Mouse (Mus musculus) E14TG2a.4 (cell line): ENCODE data around the gene Pax8.
A peak's percentile ranks its signal among the peaks of the same experiment; 100 is the strongest.

Experiments
- H3K27me3 ChIP-seq: 2 replicates; pipeline ENCODE4 v1.6.1; 2014; ENCODE audit warnings: low read length, control low read depth; ENCODE audit not compliant: insufficient read depth
- H3K36me3 ChIP-seq: 2 replicates; pipeline ENCODE4 v1.6.1; 2014; ENCODE audit warnings: low read length, control low read depth; ENCODE audit not compliant: insufficient read depth
- H3K4me1 ChIP-seq: replicated peaks from 2 replicates; pipeline ENCODE4 v1.6.1; 2014; ENCODE audit warnings: low read depth, low read length, control low read depth
- H3K4me3 ChIP-seq: replicated peaks from 2 replicates; pipeline ENCODE4 v1.5.1; 2014; ENCODE audit warnings: mild to moderate bottlenecking, low read length
- H3K9me3 ChIP-seq: 2 replicates; pipeline ENCODE4 v1.6.1; 2014; ENCODE audit warnings: low read length, control low read depth
- CTCF ChIP-seq: conservative IDR thresholded peaks from 2 replicates; pipeline ENCODE4 v1.5.1; 2014; ENCODE audit warnings: low read length
- NANOG ChIP-seq: IDR thresholded peaks from 2 replicates; pipeline ENCODE4 v1.6.1; 2014; ENCODE audit warnings: borderline replicate concordance, low read length, mixed read lengths
- POU5F1 ChIP-seq: IDR thresholded peaks from 2 replicates; pipeline ENCODE4 v1.6.1; 2014; ENCODE audit warnings: low read length, borderline replicate concordance

Gene Pax8

GRCm38 (mm10) chr2:24487056-24487825 is 11.8 kb upstream of the Pax8 start:
- peaks cover 10% of the 10 kb centered on the region for H3K9me3 ChIP-seq
- H3K27me3 ChIP-seq: no peaks in the 10 kb centered on the region
- no peaks in the 10 kb centered on the region for H3K36me3 ChIP-seq
- no peak overlapping the region for H3K4me3 ChIP-seq
- TF ChIP-seq CTCF (no peak), NANOG (no peak), POU5F1 (no peak)
- peaks cover 8% of the 10 kb centered on the region; the same call in 1 of the 2 replicates for H3K4me1 ChIP-seq

- Histone ChIP-seq H3K9me3 (peaks cover 10% of the 10 kb centered on the region), H3K27me3 (no peaks in the 10 kb centered on the region), H3K4me3 (no peak overlapping the region), H3K4me1 (0 out of 2 replicates have a peak, but pooled peaks cover 5% of the 10 kb centered on the region), H3K36me3 (no peaks in the 10 kb centered on the region)
- TF ChIP-seq CTCF (no peak), POU5F1 (no peak), NANOG (no peak)
Observed at GRCm38 (mm10) chr2:24485398-24485797, 10.0 kb upstream of the Pax8 start.

GRCm38 (mm10) chr2:24479906-24480305 is 4.5 kb upstream of the Pax8 start:
- no peak for TF ChIP-seq POU5F1
- TF ChIP-seq CTCF: no peak
- no peak for TF ChIP-seq NANOG
- peaks cover 42% of the 10 kb centered on the region for H3K27me3 ChIP-seq
- no peaks in the 10 kb centered on the region for H3K36me3 ChIP-seq
- peaks cover 21% of the 10 kb centered on the region for H3K4me1 ChIP-seq
- no peaks in the 10 kb centered on the region for H3K9me3 ChIP-seq
- H3K4me3 ChIP-seq: no peak overlapping the region

GRCm38 (mm10) chr2:24479151-24479550 is 3.8 kb upstream of the Pax8 start:
- H3K27me3 ChIP-seq: peaks cover 49% of the 10 kb centered on the region
- no peaks in the 10 kb centered on the region for H3K36me3 ChIP-seq
- H3K9me3 ChIP-seq: no peaks in the 10 kb centered on the region
- TF ChIP-seq POU5F1 (no peak), CTCF (no peak), NANOG (no peak)
- H3K4me1 ChIP-seq: peaks cover 28% of the 10 kb centered on the region
- H3K4me3 ChIP-seq: no peak overlapping the region

- no peak for TF ChIP-seq NANOG
- peaks cover 32% of the 10 kb centered on the region for H3K4me1 ChIP-seq
- peaks cover 54% of the 10 kb centered on the region for H3K27me3 ChIP-seq
- no peaks in the 10 kb centered on the region for H3K9me3 ChIP-seq
- H3K4me3 ChIP-seq: no peak overlapping the region
- no peaks in the 10 kb centered on the region for H3K36me3 ChIP-seq
Observed at GRCm38 (mm10) chr2:24478611-24479010, 3.2 kb upstream of the Pax8 start.

GRCm38 (mm10) chr2:24474514-24475378 is 653 bp downstream of the Pax8 start:
- H3K36me3 ChIP-seq: no peaks in the 10 kb centered on the region
- H3K27me3 ChIP-seq: peaks cover 66% of the 10 kb centered on the region
- no peak for TF ChIP-seq NANOG
- no peak for TF ChIP-seq POU5F1
- no peak for TF ChIP-seq CTCF
- peaks cover 39% of the 10 kb centered on the region for H3K4me1 ChIP-seq
- peak overlapping the region; percentile 71 for H3K4me3 ChIP-seq
- H3K9me3 ChIP-seq: no peaks in the 10 kb centered on the region

GRCm38 (mm10) chr2:24473641-24474511 is 1.5 kb downstream of the Pax8 start:
- no peak for TF ChIP-seq CTCF
- no peak for TF ChIP-seq POU5F1
- TF ChIP-seq NANOG: no peak
- Histone ChIP-seq H3K4me1 (peaks cover 32% of the 10 kb centered on the region), H3K9me3 (no peaks in the 10 kb centered on the region), H3K27me3 (peaks cover 58% of the 10 kb centered on the region), H3K36me3 (no peaks in the 10 kb centered on the region), H3K4me3 (peak overlapping the region; percentile 71)

- Histone ChIP-seq H3K4me3 (no peak overlapping the region), H3K4me1 (peaks cover 31% of the 10 kb centered on the region), H3K36me3 (no peaks in the 10 kb centered on the region), H3K27me3 (peaks cover 60% of the 10 kb centered on the region), H3K9me3 (no peaks in the 10 kb centered on the region)
- TF ChIP-seq POU5F1 (no peak), NANOG (no peak)
Observed at GRCm38 (mm10) chr2:24472677-24473076, 2.7 kb downstream of the Pax8 start.
